ENCODE assay signal across 22 mouse cellular contexts in genomic region chr1:69996874-69997273, GRCm38 (mm10).
DNase-seq lines count a peak whose midpoint lies in the region; ATAC-seq and TF ChIP-seq lines count a peak whose summit lies in the region.
"Had no signal": no experiment of that assay in that cellular context is flagged by ENCODE, and none has a peak within 500 bp of the region (broad histone marks: within the 10 kb centered on the region; RNA-seq: fewer than 3 reads in every experiment).

No protein-coding gene starts in this region.

- H3K4me2 ChIP-seq in hindbrain, embryonic 14.5 days (replicated peaks), result no peak overlapping the region
- H3K4me2 ChIP-seq in hindbrain, embryonic 16.5 days (ENCODE audit: low read length), result no peak overlapping the region
- H3K4me2 ChIP-seq in lung, embryonic 14.5 days, result no peak overlapping the region
- H3K4me2 ChIP-seq: forebrain, embryonic 13.5 days; heart, embryonic 11.5 days; hindbrain, embryonic 13.5 days; liver, embryonic 11.5 days; midbrain, embryonic 12.5 days had no signal

- DNase-seq in embryo, embryonic 10.5 days (ENCODE audit: low spot score), result peak; percentile 4
- DNase-seq in embryo, embryonic 9.5 days (ENCODE audit: extremely low spot score), result no peak
- DNase-seq in hindbrain, embryonic 14.5 days (ENCODE audit: low spot score), result peak; percentile 54
- DNase-seq in lung, embryonic 14.5 days, result peak; percentile 40
- DNase-seq in lung, postnatal 36 days, result no peak
- peak; percentile 31 for DNase-seq in brain, adult 2 months (ENCODE audit: low read depth, low spot score)
- DNase-seq in MN1 (ENCODE audit: low spot score), result no peak
- DNase-seq: cerebellum, adult 9-11 months; heart, postnatal 14 days; kidney, adult 11 months; kidney, postnatal 10 days; lung, adult 18-20 months; right cerebral cortex, postnatal 25 days had no signal

- TF ChIP-seq CTCF in lung, embryonic 14.5 days (IDR thresholded peaks at IDR 0.05; ENCODE audit: low read depth), result no peak

- no peaks in the 10 kb centered on the region for H3K4me1 ChIP-seq in hindbrain, embryonic 14.5 days (replicated peaks; ENCODE audit: control insufficient read depth, insufficient read depth, low read length)
- H3K4me1 ChIP-seq in hindbrain, embryonic 16.5 days (ENCODE audit: control insufficient read depth, insufficient read depth, low read depth, low read length), result no peaks in the 10 kb centered on the region
- no peaks in the 10 kb centered on the region for H3K4me1 ChIP-seq in lung, embryonic 14.5 days (ENCODE audit: insufficient read depth)
- H3K4me1 ChIP-seq: forebrain, embryonic 13.5 days; hindbrain, embryonic 13.5 days; midbrain, embryonic 12.5 days had no signal

- H3K4me3 ChIP-seq in hindbrain, embryonic 14.5 days (replicated peaks; ENCODE audit: low read length), result no peak overlapping the region
- no peak overlapping the region for H3K4me3 ChIP-seq in hindbrain, embryonic 16.5 days (ENCODE audit: low read length)
- H3K4me3 ChIP-seq in lung, embryonic 14.5 days (ENCODE audit: low read depth, low read length), result no peak overlapping the region
- H3K4me3 ChIP-seq: forebrain, embryonic 13.5 days; hindbrain, embryonic 13.5 days; midbrain, embryonic 12.5 days; myocyte had no signal

- no peaks in the 10 kb centered on the region for H3K36me3 ChIP-seq in hindbrain, embryonic 14.5 days (replicated peaks; ENCODE audit: control insufficient read depth, insufficient read depth)
- H3K36me3 ChIP-seq in hindbrain, embryonic 16.5 days (ENCODE audit: control insufficient read depth, insufficient read depth, low read length), result no peaks in the 10 kb centered on the region
- H3K36me3 ChIP-seq in lung, embryonic 14.5 days (ENCODE audit: insufficient read depth), result no peaks in the 10 kb centered on the region
- H3K36me3 ChIP-seq: G1E; hindbrain, embryonic 13.5 days; midbrain, embryonic 12.5 days had no signal

- ATAC-seq in hindbrain, embryonic 14.5 days (ENCODE audit: low FRiP score), result no peak
- ATAC-seq in hindbrain, embryonic 16.5 days, result no peak
- no peak for ATAC-seq in lung, embryonic 14.5 days (ENCODE audit: insufficient read depth)
- ATAC-seq: forebrain, embryonic 13.5 days had no signal

- H3K9me3 ChIP-seq in hindbrain, embryonic 14.5 days (ENCODE audit: control insufficient read depth, low read length), result no peaks in the 10 kb centered on the region
- H3K9me3 ChIP-seq in hindbrain, embryonic 16.5 days (ENCODE audit: control insufficient read depth, low read length), result no peaks in the 10 kb centered on the region
- no peaks in the 10 kb centered on the region for H3K9me3 ChIP-seq in lung, embryonic 14.5 days (ENCODE audit: low read depth, low read length)
- H3K9me3 ChIP-seq: forebrain, embryonic 13.5 days; G1E; hindbrain, embryonic 13.5 days; midbrain, embryonic 12.5 days had no signal

- no peak overlapping the region for H3K27ac ChIP-seq in hindbrain, embryonic 14.5 days
- H3K27ac ChIP-seq in hindbrain, embryonic 16.5 days (ENCODE audit: low read depth, low read length), result no peak overlapping the region
- H3K27ac ChIP-seq in lung, embryonic 14.5 days (ENCODE audit: low read depth), result no peak overlapping the region
- H3K27ac ChIP-seq: forebrain, embryonic 13.5 days; hindbrain, embryonic 13.5 days; macrophage; midbrain, embryonic 12.5 days had no signal

- H3K27me3 ChIP-seq in hindbrain, embryonic 14.5 days (ENCODE audit: control insufficient read depth, insufficient read depth, low read length), result no peaks in the 10 kb centered on the region
- no peaks in the 10 kb centered on the region for H3K27me3 ChIP-seq in hindbrain, embryonic 16.5 days (replicated peaks; ENCODE audit: control insufficient read depth, insufficient read depth, low read length)
- H3K27me3 ChIP-seq in lung, embryonic 14.5 days (ENCODE audit: insufficient read depth, low read length), result no peaks in the 10 kb centered on the region
- H3K27me3 ChIP-seq: forebrain, embryonic 13.5 days; hindbrain, embryonic 13.5 days; midbrain, embryonic 12.5 days had no signal

- H3K9ac ChIP-seq in hindbrain, embryonic 14.5 days, result no peak overlapping the region
- H3K9ac ChIP-seq in hindbrain, embryonic 16.5 days (ENCODE audit: low read depth, low read length), result no peak overlapping the region
- no peak overlapping the region for H3K9ac ChIP-seq in lung, embryonic 14.5 days
- H3K9ac ChIP-seq: forebrain, embryonic 13.5 days; hindbrain, embryonic 13.5 days; midbrain, embryonic 12.5 days had no signal

Comparison
In these comparisons a context has a peak if more than half of its experiments do, and no peak if none do; other contexts are left out.
1. DNase-seq: peak in embryo, embryonic 10.5 days (single experiment), hindbrain, embryonic 14.5 days (single experiment), lung, embryonic 14.5 days (single experiment) and brain, adult 2 months (single experiment); none in embryo, embryonic 9.5 days (single experiment), lung, postnatal 36 days (single experiment) and MN1 (single experiment).